Mouse (Mus musculus) CH12F3 (cell line): Measurements from ENCODE around the gene Olfr628.
"Not testable (repeated sequence)": the region's sequence is repeated elsewhere in the genome, so short reads cannot be mapped to it uniquely, and the experiment has no call there.

Experiments
- in situ Hi-C: fragments of 300-500 bp; cut with MboI; formaldehyde crosslinking; loops from 2 replicates; pipeline ENCODE4 v1.14.3; 2020; ENCODE audit warnings: low sequenced_read_pairs

Gene Olfr628

DNA sequence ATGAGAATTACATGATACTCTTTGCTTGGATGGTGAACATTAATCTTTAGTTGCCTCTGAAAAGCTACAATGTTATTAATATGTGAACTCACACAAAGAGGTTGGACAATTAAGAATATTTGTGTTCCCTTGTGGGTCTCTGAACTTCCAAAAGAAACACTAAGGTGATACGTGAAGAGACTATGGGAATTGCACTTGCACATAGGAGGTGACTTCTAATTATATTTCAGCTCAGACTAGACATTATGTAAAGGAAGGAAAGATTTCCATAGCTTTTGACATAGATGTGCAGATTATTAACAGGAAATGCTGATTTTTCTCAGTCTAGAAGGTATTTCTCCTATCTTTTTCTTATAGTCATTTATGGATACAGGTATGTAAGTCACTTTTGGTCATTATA, at the start of gene Olfr628:
Gene Olfr628, plus strand, starts transcription at position 301 of the 400 bp plus-strand sequence.
- in situ Hi-C loops = no loop called here

DNA sequence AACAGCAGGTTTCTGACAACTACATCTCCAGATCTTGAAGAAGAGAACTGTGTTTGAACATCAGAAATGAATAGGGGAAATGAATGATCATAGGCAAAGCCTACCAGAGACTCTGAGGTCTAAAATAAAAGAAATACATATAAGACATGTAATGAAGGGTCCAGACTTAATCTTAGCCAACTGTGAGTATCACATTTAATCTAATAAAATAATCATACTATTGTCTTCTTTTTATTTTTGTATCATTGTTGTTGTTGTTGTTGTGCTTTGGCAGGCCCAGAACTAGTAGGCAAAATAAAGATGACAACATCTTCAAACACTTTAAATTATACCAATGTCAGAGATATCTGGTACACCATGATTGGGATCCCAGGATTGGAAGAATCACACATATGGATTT, 47.8 kb upstream of the Olfr628 start, which contains the start of gene Olfr625-ps1:
Gene Olfr625-ps1, plus strand, starts transcription at position 301 of the 400 bp plus-strand sequence.
- in situ Hi-C loops = no loop called here

DNA sequence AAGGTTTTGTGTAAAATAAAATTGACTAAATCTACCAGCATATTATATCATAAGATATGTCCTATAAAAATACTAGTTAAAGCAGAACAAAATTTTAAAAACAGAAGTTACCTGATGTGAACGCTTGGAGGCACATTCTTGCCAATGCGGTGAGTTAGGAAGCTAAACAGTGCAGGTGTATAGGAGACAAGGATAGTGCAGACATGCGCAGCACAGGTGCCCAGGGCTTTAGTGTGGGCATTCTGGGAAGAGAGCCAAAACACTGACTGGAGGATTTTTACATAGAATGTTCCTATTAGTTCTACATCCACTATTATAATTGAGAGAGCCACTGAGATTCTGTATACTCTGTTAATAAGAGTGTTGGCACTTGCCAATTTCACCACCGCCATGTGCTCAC, 30.7 kb upstream of the Olfr628 start:
- in situ Hi-C loops = no loop called here

DNA sequence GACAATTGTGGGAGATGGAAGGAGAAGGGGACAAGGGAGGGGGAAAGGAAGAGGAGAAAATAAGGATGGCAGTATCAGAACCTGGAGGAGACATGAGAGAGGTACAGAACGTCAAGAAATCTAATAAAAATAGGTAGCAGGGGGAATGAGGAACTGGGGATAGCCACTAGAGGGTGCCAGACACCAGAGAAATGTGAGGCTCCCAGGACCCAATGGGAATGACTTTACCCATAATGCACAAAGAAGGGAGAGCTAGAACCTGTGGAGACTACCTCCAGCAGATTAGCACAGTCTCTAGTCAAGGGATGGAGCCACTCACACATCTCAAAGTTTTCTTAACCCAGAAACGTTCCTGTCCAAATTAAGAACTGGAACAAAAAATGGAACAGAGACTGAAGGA, 18.1 kb upstream of the Olfr628 start:
- in situ Hi-C loops = no loop called here

DNA sequence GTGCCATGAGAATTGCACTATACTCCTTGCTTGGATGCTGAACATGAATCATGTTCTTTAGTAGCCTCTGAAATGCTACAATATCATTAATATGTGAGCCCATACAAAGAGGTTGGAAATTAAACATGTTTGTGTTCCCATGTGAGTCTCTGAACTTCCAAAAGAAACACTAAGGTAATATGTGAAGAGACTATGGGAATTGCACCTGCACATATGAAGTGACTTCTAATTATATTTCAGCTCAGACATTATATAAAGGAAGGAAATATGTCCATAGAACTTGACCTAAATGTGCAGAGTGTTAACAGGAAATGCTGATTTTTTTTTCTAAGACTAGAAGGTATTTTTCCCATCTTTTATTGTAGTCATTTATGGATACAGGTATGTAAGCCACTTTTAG, 15.8 kb upstream of the Olfr628 start, which contains the start of gene Olfr243:
Gene Olfr243, plus strand, starts transcription at position 301 of the 400 bp plus-strand sequence.
- in situ Hi-C loops = no loop called here

DNA sequence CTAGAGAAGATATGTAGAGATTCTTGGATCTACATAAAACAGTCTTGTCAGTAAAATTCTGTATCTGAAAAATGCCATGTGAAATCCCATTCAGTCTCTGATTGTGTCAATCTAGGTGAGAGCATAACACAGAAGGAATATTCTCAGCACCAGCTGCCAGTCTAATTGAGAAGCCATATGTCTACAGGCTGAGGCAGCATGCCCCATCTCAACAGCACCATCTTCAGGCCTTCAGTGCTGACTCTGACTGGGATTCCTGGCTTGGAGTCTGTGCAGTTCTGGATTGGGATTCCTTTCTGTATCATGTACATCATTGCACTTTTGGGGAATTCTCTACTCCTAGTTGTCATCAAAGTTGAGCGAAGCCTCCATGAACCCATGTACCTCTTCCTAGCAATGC, 13.8 kb upstream of the Olfr628 start:
- in situ Hi-C loops = not testable (repeated sequence)

DNA sequence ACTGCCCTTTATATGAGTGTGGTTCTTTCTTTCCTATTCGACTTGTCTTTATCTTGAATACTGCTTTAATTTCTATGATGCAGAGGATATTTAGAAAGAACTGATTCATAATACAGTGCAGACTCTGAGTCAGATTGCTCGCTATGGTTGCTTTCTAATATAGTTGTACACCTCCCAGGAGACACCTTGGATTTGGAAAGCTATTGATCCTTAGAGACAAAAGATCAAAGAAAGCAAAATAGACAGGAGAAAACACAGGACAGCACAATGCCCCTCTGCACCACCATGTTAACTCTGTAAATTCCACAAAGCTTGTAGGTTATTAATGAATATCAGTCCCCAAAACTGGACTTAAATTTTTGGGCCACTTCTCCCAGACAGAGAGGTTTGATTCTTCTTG, 14.7 kb downstream of the Olfr628 start, which contains the start of gene Olfr629:
Gene Olfr629, minus strand, starts transcription at position 101 of the 400 bp plus-strand sequence.
- in situ Hi-C loops = no loop called here

DNA sequence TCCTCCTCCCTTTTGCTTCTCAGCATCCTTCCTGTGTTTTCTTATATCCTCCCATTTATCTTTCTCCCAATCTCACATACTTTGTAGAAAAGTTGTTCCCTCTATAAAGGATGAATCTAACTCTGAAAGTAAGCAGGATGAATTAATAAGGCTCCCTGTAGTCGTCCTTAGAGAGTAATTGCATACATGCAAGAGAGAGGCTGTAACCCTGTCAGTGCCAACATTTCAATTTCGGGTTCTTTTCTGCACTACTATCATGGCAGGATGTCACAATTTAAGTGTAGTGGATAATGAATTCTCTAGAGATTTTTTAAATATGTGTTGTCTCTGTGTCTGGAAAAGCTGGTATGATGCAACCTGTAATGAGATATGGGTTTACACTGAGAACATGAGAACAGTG, 27.1 kb downstream of the Olfr628 start, which contains the start of gene Olfr630:
Gene Olfr630, minus strand, starts transcription at position 101 of the 400 bp plus-strand sequence.
- in situ Hi-C loops = no loop called here

DNA sequence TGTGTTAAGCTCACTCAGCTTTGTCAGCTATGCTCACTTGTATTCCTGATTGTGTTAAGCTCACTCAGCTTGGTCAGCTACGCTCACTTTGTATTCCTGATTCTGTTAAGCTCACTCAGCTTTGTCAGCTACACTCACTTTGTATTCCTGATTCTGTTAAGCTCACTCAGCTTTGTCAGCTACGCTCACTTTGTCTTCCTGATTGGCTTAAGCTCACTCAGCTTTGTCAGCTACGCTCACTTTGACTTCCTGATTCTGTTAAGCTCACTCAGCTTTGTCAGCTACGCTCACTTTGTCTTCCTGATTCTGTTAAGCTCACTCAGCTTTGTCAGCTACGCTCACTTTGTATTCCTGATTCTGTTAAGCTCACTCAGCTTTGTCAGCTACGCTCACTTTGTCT, 32.0 kb downstream of the Olfr628 start:
- in situ Hi-C loops = not testable (repeated sequence)

DNA sequence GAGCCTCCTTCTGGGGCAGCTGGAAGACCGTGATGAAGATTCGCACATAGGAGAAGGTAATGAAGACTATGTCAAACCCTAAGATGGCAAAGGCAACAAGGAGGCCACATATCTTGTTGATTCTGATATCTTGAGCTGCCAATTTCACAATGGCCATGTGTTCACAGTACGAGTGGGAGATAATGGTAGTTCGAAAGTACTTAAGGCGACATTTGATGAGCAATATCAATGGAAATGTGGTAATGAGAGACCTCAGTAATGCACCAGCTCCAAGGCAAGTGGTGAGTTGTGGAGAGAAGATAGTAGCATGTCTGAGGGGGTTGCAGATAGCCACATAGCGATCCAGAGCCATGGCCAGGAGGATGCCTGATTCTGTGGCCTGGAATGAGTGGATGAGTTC, 37.5 kb downstream of the Olfr628 start:
- in situ Hi-C loops = not testable (repeated sequence)

DNA sequence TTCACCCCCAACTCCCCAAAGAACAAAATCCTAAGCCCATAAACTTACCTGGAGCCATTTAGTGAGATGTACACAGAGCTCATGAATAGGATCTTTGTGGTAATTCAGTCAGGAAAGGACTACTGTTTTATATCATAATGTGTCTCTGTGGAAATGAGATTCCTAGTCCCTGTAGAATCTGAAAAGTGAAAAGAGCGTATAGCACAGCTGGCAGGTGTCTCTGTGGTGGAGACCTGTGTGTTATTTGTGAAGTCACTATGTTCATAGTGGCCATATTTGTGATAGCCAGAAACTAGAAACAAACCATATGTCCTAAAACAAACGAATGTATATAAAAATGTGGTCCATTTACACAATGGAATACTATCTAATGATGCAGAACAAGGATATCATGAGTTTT, 41.3 kb downstream of the Olfr628 start, which contains the start of gene Olfr69:
Gene Olfr69, minus strand, starts transcription at position 101 of the 400 bp plus-strand sequence.
- in situ Hi-C loops = no loop called here

DNA sequence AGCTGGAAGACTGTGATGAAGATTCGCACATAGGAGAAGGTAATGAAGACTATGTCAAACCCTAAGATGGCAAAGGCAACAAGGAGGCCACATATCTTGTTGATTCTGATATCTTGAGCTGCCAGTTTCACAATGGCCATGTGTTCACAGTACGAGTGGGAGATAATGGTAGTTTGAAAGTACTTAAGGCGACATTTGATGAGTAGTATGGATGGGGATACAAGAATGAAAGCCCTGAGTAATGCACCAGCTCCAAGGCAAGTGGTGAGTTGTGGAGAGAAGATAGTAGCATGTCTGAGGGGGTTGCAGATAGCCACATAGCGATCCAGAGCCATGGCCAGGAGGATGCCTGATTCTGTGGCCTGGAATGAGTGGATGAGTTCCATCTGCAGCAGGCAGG, 47.5 kb downstream of the Olfr628 start:
- in situ Hi-C loops = not testable (repeated sequence)

DNA sequence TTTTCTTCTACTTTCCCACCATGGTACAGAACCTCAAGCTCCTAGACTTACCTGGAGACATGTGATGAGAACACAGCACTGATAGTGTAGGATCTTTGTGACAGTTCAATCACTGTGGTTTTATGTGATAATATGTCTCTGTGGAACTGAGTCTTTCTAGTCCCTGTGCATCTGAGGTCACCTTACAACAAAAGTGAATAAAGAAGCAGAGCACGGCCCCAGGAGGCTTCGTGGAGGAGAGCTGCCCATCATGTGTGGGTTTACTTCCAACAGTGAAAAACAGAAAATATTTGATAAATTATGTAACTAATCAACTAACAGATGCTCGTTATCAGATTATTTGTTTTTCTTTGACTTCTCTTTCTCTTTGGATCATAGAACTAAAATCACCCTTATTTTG, 49.4 kb downstream of the Olfr628 start, which contains the start of gene Olfr68:
Gene Olfr68, minus strand, starts transcription at position 101 of the 400 bp plus-strand sequence.
- in situ Hi-C loops = no loop called here
